Mouse (Mus musculus) layer of hippocampus, postnatal 36 days (tissue): Measurements from ENCODE around the gene Mcm9. TPM values are rescaled to one million over a fixed set of nuclear protein-coding genes. Genes with fewer than 3 reads are reported as not detected.
A peak's percentile ranks its signal among the peaks of the same experiment; 100 is the strongest.
"Not testable (repeated sequence)": the region's sequence is repeated elsewhere in the genome, so short reads cannot be mapped to it uniquely, and the experiment has no call there.

Source experiments
- DNase-seq, 2 experiments: peaks; one replicate each; pipeline ENCODE4 v3.0.0; 2022
- total RNA-seq, 2 experiments: library from RNA; stranded (reverse); gene quantifications; 2 replicates each; pipeline ENCODE4 v1.2.3; 2021

The Mcm9 gene
- 1 to 10 TPM; 4.7 to 6.2 TPM for total RNA-seq

- not testable (repeated sequence) for DNase-seq
Observed at GRCm38 (mm10) chr10:53630339-53630738, at the start of gene Mcm9. Gene Mcm9 (minus strand): TSS chr10:53630439.

- DNase-seq, result no peak
Observed at GRCm38 (mm10) chr10:53661788-53662187, 31.5 kb upstream of the Mcm9 start.

DNA sequence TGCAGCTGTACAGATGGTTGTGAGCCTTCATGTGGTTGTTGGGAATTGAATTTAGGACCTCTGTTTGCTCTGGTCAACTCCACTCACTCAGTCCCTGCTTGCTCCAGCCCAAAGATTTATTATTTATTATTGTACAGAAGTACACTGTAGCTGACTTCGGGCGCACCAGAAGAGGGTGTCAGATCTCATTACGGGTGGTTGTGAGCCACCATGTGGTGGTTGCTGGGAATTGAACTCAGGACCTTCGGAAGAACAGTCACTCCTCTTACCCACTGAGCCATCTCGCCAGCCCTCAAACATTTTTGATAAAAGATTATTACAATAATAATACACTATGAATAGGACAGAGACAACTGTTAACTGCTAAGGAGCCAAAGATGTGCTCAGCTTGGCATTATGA lies 24.0 kb upstream of the Mcm9 start:
- not testable (repeated sequence) for DNase-seq

- no peak for DNase-seq
Observed at GRCm38 (mm10) chr10:53650683-53651082, 20.4 kb upstream of the Mcm9 start.

DNA sequence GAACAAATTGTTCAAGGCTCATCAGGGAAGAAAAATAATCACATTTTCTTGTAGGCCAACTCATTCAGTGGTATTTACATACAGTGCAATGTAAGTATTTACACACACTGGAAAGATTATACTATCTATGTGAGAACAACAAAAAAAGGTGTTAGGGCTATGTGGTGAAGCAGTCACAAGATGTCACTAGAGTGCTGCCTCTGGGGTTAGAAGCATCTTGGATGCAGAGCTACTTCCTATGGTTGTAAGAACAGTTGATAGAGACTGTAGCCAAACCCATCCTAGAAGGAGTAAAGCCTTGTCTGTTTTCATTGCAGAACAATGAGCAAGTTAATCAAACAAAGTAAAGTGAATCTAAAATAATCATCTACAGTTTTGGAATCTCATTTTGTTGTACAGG lies 11.3 kb upstream of the Mcm9 start:
- peak; percentile 10 to 32 for DNase-seq

DNA sequence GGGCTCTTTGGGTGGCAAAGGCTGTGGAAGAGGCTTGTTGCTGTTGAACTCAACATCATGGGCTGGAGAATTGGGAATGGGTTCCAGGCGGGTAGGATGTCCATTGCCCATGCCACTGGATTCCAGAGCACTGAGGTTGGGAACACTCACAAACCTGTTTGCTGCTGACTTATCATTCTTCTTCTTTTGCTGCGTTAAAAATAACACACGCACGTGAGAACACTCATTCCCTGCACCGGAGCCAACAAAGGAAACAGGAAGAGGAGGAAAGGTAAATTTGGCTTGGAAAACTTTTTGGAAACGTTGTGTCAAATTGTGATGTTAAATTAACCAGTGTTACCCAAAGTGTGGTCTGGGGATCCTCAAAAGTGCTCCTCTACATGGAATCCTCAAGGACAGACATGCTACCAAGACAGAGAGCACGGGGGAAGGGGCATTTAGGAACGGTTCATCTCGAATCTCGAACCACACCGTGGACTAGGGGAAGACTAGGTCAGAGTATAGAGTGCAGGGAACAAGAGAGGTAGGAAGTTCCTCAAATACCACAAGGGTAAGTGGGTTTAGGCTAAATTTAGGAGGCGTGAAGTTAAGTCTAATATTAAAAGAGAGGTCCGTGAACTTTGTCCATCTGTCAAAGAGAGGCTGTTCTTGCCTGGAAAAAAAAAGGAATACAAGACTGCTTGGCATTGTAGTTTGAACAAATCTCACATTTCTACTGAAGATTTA lies 5.2 kb upstream of the Mcm9 start:
- no peak for DNase-seq

DNA sequence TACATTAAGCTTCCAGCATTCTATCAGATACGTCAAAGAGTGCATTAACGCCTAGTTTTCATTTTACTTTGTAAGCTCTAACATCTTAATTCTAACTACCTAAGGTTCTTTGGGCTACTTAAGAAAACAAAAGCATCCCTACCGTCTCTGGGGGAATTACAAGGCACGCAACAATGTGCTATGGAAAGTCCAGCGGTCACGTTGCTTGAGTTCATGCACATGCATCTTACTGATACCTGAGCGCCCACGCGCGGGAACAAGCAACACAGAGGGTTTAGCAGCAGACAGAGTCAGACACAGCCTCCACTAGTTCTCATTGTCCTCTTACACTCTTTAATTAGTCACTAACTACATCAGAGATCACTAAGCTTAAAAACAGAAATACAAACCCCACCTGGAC lies 3.9 kb upstream of the Mcm9 start:
- no peak for DNase-seq

- peak; percentile 95 for DNase-seq
Observed at GRCm38 (mm10) chr10:53629918-53630250, 355 bp downstream of the Mcm9 start.

- DNase-seq, result peak; percentile 85 to 88
Observed at GRCm38 (mm10) chr10:53629247-53629917, 857 bp downstream of the Mcm9 start.

DNA sequence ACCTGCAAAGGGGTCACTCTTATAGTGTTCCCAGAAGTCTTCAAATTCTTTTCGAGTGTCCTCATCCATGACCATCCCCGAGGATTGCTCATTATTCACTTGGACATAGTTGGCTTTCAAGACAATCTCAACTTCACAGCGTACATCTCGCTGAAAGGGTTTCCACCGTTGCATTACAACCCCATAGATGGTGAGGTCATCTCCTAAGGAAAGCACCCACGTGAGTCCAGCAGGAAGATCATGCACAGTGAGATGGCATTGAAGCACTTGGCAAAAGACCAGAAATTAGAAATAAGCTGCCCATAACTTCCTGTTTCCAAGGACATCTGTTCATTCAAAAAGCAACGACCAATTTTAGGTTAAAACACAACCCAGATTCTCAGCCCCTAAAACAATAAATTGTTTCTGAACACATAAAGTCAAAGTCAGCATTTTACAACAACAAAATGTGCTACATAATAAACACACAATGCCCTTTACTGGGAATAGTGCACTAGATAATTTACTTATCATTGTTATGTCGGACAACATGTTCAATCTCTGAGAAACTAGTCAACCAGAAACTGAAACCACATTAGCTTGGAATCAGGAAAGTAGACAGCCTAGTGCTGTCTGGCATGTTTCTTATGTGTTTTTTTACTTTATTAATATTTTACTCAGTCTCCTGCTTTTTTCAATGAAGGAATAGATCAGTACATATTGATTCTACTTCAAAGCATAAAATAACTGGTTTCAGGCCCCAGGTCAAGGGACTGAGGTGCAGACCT lies 14.2 kb downstream of the Mcm9 start:
- DNase-seq, result no peak

DNA sequence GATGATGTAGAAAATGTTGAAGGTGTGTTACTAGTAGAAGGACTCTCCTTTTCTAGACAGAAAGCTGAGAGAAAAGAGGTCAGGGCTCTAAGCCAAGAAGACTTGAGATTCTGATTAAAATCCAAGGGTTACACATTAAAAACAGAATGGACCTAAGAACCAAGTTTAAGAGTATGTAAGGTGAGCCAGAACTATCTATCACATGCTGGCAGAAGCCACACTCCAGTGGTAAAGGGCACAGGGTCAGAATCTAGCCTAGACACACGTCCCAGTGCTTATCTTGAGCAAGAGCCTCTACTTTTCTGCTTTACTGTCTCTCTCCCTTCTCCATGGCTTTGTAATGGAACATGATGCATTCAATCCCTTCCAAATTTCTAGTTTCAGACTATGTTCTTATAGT lies 16.3 kb downstream of the Mcm9 start:
- no peak for DNase-seq

- DNase-seq, result peak; percentile 57 to 62
Observed at GRCm38 (mm10) chr10:53612172-53612571, 18.1 kb downstream of the Mcm9 start.

DNA sequence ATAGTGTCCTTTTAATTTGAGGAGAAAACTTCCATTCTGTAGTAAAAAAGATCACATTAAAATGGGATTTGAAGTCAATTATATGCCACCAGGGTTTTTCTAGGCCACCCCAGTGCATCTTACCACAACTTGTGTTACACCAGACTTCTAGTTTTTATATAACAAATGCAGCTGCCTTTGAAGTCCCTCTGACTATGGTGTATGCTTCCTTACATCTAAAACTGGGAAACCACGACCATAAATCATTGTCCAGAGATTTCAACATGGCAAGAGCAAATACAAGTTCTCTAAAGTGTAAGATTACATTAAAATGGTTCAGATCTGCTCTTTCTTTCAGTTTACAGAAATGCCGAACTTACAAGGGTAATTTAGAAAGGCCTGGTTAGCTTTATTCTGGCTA lies 22.0 kb downstream of the Mcm9 start:
- DNase-seq, result no peak

DNA sequence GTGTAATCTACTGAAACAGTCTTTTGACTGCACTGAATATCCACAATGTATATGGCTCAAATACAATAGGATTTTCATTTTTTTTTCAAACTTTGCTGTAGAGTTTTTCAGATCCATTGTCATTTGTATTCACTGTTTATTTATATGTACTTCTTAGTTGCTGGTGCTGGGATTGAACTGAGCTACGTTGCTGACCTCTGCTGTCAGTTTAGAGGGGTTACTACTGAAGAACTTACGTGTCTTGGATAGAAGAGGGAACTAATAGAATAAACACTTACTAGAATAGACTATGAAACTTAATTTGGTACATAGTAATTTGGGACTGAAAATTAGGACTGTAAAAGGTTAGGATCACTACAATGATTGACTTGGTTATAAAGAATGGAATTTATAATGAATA lies 24.9 kb downstream of the Mcm9 start:
- no peak for DNase-seq

GRCm38 (mm10) chr10:53598821-53599220 lies 31.4 kb downstream of the Mcm9 start:
- no peak for DNase-seq

- peak; percentile 41 for DNase-seq
Observed at GRCm38 (mm10) chr10:53597121-53597881, 32.9 kb downstream of the Mcm9 start.

DNA sequence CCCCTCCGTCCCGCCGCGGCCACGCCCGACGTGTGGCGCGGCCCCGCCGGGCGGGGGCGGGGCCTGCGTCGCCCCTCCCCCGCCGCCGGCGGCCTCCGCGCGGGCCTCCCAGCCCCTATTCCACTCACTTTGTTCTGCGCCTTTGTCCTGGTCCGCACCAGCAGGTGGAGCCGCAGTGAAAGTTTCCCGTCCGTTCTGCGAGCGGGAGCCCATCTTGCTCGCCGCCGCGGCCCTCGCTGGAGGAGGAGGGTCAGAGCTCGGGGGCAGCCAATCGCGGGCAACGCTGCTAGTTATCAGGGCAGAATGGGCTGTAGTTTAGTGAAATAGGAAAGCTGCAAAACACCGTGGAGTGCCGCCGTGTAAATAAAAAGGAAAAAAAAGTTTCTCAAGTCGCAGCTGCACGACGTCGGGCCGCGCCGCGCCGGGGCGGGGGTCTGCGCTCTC lies 33.5 kb downstream of the Mcm9 start, which contains the start of gene Asf1a:
Gene Asf1a, plus strand, starts transcription at position 81 of the 444 bp plus-strand sequence.
- peak; percentile 96 to 97 for DNase-seq

DNA sequence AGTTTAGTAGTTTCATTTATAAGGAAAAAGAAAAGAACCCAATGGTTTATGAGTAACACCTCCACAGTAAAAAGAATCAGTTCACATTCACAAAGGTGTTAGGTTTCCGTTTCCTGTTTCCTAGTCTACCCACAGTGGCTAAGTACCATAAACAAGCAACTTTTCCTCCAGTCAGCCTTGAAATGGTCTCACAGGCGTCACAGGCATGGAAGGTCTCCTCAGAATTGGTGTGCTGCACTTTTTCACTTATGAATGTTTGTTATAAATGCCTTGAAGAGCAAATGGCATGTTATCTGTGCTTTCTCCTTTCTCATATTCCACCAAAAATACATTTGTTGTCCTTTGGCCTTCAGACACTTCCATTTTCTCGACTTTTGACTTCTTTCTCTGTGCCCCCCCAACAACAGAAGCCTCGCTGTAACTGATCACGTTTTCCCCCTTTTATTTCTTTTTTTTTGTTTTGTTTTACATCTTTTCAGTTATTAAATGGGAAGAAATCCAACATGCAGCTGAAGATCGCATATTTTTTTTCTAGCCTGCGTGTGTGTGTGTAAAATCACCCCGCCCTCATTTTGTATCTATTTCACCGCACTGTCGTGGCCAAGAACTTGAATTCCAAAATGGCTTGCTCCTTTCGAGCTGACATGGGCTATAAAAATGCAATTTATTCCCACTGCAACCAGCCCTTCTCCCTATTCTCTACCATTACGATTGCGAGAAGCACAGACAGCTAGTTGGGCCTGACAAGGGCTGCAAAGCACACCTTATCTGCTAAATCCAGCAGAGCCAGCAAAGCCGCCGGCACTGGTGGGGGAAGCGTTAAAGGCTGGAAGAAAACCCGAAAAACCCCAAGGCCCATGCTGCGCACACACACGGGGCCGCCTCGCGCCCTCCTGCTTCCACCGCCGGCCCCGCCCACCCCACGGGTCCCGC lies 34.2 kb downstream of the Mcm9 start:
- no peak for DNase-seq

- no peak for DNase-seq
Observed at GRCm38 (mm10) chr10:53585777-53586176, 44.5 kb downstream of the Mcm9 start.

GRCm38 (mm10) chr10:53581087-53581486 lies 49.2 kb downstream of the Mcm9 start:
- no peak for DNase-seq

GRCm38 (mm10) chr10:53580621-53581081 lies 49.6 kb downstream of the Mcm9 start:
- peak; percentile 21 to 27 for DNase-seq
